Mouse (Mus musculus) limb, embryonic 14.5 days (tissue): ENCODE results near the gene Olfr64. TPM values are rescaled to one million over a fixed set of nuclear protein-coding genes. Genes with fewer than 3 reads are reported as not detected.

Experiments used
- ATAC-seq: fragments of 200-750 bp; cut with Nextera tagmentation; 2 replicates; pipeline ENCODE4 v1.8.0; 2017; ENCODE audit warnings: low read depth, moderate number of reproducible peaks, moderate TSS enrichment; ENCODE audit not compliant: low FRiP score
- DNase-seq: peaks from one replicate; pipeline ENCODE4 v3.0.0-alpha.2; 2015; ENCODE audit warnings: low spot score
- H3K27ac ChIP-seq: fragments of 300-500 bp; sonication (generic); replicated peaks from 2 replicates; pipeline ENCODE4 v1.5.1; 2014; ENCODE audit warnings: low read depth, mild to moderate bottlenecking, low read length, moderate library complexity, mixed read lengths
- H3K27me3 ChIP-seq: fragments of 300-500 bp; sonication (generic); 2 replicates; pipeline ENCODE4 v1.6.1; 2014; ENCODE audit warnings: low read length, mixed read lengths; ENCODE audit not compliant: control insufficient read depth, insufficient read depth
- H3K36me3 ChIP-seq: fragments of 300-500 bp; sonication (generic); 2 replicates; pipeline ENCODE4 v1.6.1; 2014; ENCODE audit warnings: mild to moderate bottlenecking, low read length, moderate library complexity, mixed read lengths; ENCODE audit not compliant: control insufficient read depth, insufficient read depth
- H3K4me1 ChIP-seq: fragments of 300-500 bp; sonication (generic); 2 replicates; pipeline ENCODE4 v1.6.1; 2014; ENCODE audit warnings: antibody characterized with exemption, low read length, mixed read lengths; ENCODE audit not compliant: control insufficient read depth, insufficient read depth
- H3K4me2 ChIP-seq: fragments of 300-500 bp; sonication (generic); replicated peaks from 2 replicates; pipeline ENCODE4 v1.6.1; 2014; ENCODE audit warnings: low read depth, mild to moderate bottlenecking, low read length, moderate library complexity; ENCODE audit not compliant: severe bottlenecking
- H3K4me3 ChIP-seq: fragments of 300-500 bp; sonication (generic); replicated peaks from 2 replicates; pipeline ENCODE4 v1.5.1; 2014; ENCODE audit warnings: low read length
- H3K9ac ChIP-seq: fragments of 300-500 bp; sonication (generic); 2 replicates; pipeline ENCODE4 v1.6.1; 2014; ENCODE audit warnings: mild to moderate bottlenecking, low read depth, low read length, moderate library complexity; ENCODE audit not compliant: severe bottlenecking
- H3K9me3 ChIP-seq: fragments of 300-500 bp; sonication (generic); 2 replicates; pipeline ENCODE4 v1.6.1; 2016; ENCODE audit warnings: low read length; ENCODE audit not compliant: control insufficient read depth
- POLR2A ChIP-seq: fragments of 200-500 bp; IDR thresholded peaks from 2 replicates; pipeline ENCODE4 v1.8.0; 2012; ENCODE audit warnings: inconsistent platforms, mild to moderate bottlenecking, moderate library complexity, borderline replicate concordance; ENCODE audit not compliant: insufficient read depth, insufficient read length; ENCODE audit errors: extremely low read depth
- WGBS: fragments of 180-500 bp; shearing (Covaris S2); extraction: QIAGEN DNeasy Blood & Tissue Kit; methylation state at CpG from one replicate; pipeline ENCODE4 v1.1.7; 2014; 5-methylcytosine and 5-hydroxymethylcytosine counted together
- polyA plus RNA-seq, 2 experiments: library from polyadenylated mRNA; depleted of rRNA in 1 of 2; stranded (reverse) in 1 of 2; unstranded in 1 of 2; fragments of >200 nt; fragmentation: Nextera tagmentation in 1 of 2; extraction: Ambion mirVana in 1 of 2; gene quantifications; 2 replicates each; pipeline versions ENCODE4 v1.2.1 to v1.2.3; 2012 to 2014

Gene Olfr64
- polyA plus RNA-seq, 2 experiments, result not detected

GRCm38 (mm10) chr7:103870667-103871066 is 23.6 kb downstream of the Olfr64 start:
- Histone ChIP-seq H3K9ac (no peak overlapping the region), H3K27ac (no peak overlapping the region), H3K36me3 (no peaks in the 10 kb centered on the region), H3K9me3 (no peaks in the 10 kb centered on the region), H3K4me3 (no peak overlapping the region), H3K4me2 (no peak overlapping the region), H3K27me3 (no peaks in the 10 kb centered on the region), H3K4me1 (no peaks in the 10 kb centered on the region)
- TF ChIP-seq POLR2A, result no peak
- no peak for ATAC-seq
- DNase-seq, result no peak

DNA sequence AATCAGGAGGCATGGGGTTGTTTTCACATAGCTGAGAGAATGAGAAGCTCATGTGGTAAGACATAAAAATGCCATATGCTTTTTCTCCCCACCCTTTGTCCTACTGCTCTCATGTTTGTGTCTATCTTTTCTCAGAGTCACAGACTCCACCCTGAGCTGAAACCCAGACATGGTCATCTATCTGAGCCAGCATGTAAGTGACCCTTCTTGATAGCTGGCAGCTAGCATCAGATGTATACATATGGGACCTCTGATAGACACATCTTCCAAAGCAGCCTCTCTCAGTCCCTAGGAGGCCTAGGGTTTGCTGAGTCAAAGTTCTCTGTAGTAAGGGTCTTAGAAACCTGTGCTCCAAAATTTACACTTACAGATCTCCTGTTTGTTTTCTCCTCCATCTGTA is 28.6 kb downstream of the Olfr64 start:
- H3K9ac ChIP-seq, result no peak overlapping the region
- TF ChIP-seq POLR2A, result no peak
- H3K4me2 ChIP-seq, result no peak overlapping the region
- no peaks in the 10 kb centered on the region for H3K36me3 ChIP-seq
- DNase-seq, result no peak
- ATAC-seq, result no peak
- no peak overlapping the region for H3K27ac ChIP-seq
- no peaks in the 10 kb centered on the region for H3K27me3 ChIP-seq
- no peaks in the 10 kb centered on the region for H3K9me3 ChIP-seq
- H3K4me3 ChIP-seq, result no peak overlapping the region
- H3K4me1 ChIP-seq, result no peaks in the 10 kb centered on the region

DNA sequence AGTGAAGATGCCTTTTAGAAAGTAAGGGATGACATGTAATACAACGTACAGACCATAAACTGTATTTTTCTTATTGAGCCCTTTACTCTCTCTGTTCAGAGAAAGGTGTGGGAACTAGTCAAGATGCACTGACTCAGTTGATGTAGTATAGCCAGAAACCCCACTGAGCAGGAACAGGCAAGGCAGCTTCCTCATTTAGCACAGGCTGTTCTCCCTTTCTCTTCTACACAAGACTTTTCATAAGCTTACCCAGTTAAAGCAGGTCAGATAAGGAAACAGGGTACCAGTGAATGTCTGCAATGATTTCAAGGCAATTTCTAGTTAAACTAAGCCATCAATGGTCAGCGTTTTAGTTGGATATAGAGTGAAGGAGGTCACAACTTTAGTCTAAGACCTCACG is 32.8 kb downstream of the Olfr64 start:
- H3K9ac ChIP-seq, result no peak overlapping the region
- H3K36me3 ChIP-seq, result no peaks in the 10 kb centered on the region
- H3K9me3 ChIP-seq, result no peaks in the 10 kb centered on the region
- no peaks in the 10 kb centered on the region for H3K4me1 ChIP-seq
- no peak overlapping the region for H3K4me2 ChIP-seq
- WGBS, result 76% methylated on average over 3 of the region's 3 CpGs
- ATAC-seq (no peak), DNase-seq (no peak)
- no peak for TF ChIP-seq POLR2A
- no peak overlapping the region for H3K4me3 ChIP-seq
- H3K27me3 ChIP-seq, result no peaks in the 10 kb centered on the region
- no peak overlapping the region for H3K27ac ChIP-seq

DNA sequence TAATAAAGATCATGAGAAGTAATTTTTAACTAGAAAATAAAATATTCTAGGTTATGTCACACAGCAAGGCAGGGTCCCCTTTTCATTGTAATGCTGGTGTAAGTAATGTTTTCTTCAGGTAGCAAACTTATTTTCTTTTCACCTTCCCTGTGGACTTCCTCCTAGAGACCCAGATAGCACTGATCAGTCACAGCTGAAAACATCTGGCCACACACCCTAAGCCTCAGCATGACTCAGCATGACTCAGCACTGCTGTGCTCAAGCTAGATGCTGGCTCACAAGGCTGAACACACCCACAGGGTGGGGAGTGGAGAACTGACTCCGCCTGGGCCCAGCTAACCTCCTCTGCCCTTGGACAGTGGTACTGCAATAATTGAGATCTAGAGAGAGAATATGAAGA is 33.4 kb downstream of the Olfr64 start:
- H3K4me1 ChIP-seq, result no peaks in the 10 kb centered on the region
- H3K9me3 ChIP-seq, result no peaks in the 10 kb centered on the region
- no peak overlapping the region for H3K9ac ChIP-seq
- 52% methylated on average over 1 of the region's 1 CpGs for WGBS
- no peaks in the 10 kb centered on the region for H3K27me3 ChIP-seq
- H3K36me3 ChIP-seq, result no peaks in the 10 kb centered on the region
- ATAC-seq (no peak), DNase-seq (no peak)
- H3K4me2 ChIP-seq, result no peak overlapping the region
- no peak for TF ChIP-seq POLR2A
- no peak overlapping the region for H3K4me3 ChIP-seq
- no peak overlapping the region for H3K27ac ChIP-seq

DNA sequence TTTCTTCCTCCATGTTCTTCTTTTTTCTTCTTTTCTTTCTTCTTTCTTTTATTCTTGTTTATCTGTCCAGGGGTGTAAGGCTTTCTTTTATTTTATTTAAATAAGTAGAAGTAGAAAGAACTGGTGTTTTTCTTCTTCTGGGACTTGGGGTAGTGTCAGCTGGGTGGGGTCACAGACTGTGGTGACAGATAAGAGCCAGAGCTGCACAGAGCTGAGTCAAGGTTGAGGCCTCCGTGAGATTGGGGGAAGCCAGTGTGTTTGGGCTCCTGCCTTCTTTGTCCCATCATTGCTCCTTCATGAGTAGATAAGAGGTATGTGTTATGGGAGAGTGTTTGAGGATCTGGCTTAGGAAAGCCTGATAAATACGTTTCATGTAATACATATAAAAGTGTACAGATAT is 35.2 kb downstream of the Olfr64 start:
- Histone ChIP-seq H3K36me3 (no peaks in the 10 kb centered on the region), H3K4me1 (no peaks in the 10 kb centered on the region), H3K4me2 (no peak overlapping the region), H3K27me3 (no peaks in the 10 kb centered on the region), H3K4me3 (no peak overlapping the region), H3K27ac (no peak overlapping the region), H3K9me3 (no peaks in the 10 kb centered on the region), H3K9ac (no peak overlapping the region)
- DNase-seq (no peak), ATAC-seq (no peak)
- WGBS, result 65% methylated on average over 2 of the region's 2 CpGs
- TF ChIP-seq POLR2A, result no peak

GRCm38 (mm10) chr7:103854669-103855068 is 39.6 kb downstream of the Olfr64 start:
- no peak overlapping the region for H3K4me2 ChIP-seq
- no peak overlapping the region for H3K27ac ChIP-seq
- H3K36me3 ChIP-seq, result no peaks in the 10 kb centered on the region
- 65% methylated on average over 1 of the region's 1 CpGs for WGBS
- ATAC-seq, result no peak
- no peaks in the 10 kb centered on the region for H3K9me3 ChIP-seq
- H3K4me3 ChIP-seq, result no peak overlapping the region
- DNase-seq, result no peak
- no peaks in the 10 kb centered on the region for H3K27me3 ChIP-seq
- no peak for TF ChIP-seq POLR2A
- H3K4me1 ChIP-seq, result no peaks in the 10 kb centered on the region
- H3K9ac ChIP-seq, result no peak overlapping the region
